Mouse (Mus musculus): ENCODE measurements at regions not wholly inside any gene's neighbourhood (a gene's known extent, or its start where the extent isn't known, plus 50 kb on each side); places are given as distances from the start of the nearest gene placed in this dataset.

DNA sequence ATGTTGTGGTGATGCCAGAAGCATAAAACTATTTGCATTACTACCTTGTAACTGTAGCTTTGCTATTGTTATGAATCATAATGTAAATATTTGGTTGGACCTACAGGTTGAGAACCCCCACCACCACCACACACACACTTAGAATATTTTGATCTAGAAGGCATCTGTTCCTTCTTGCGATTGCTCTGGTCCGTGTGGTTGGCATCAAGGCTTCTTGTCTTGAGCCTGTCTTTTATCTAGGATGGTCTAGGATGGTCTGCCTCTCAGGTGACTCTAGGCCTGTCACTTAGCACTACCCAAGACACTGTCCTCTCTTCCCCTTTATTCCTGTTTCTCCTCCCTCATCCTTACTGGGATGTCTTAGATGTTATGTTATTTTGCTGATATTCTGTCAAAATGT is 76.6 kb upstream of the Jade1 start:
- TF ChIP-seq MAX (IDR thresholded peaks at IDR 0.05) (no peak), CTCF (IDR thresholded peaks at IDR 0.05; ENCODE audit: control insufficient read depth, insufficient read depth, insufficient read length) (no peak), USF1 (IDR thresholded peaks at IDR 0.05; ENCODE audit: low read depth) (no peak), CEBPB (IDR thresholded peaks at IDR 0.05; ENCODE audit: low read depth) (no peak), MYOG (IDR thresholded peaks at IDR 0.05; ENCODE audit: control insufficient read depth, extremely low read depth, insufficient read length) (no peak), FOSL1 (IDR thresholded peaks at IDR 0.05; ENCODE audit: insufficient read depth, low read length, poor library complexity, severe bottlenecking) (no peak)

Data from C2C12 (cell line).